Mouse (Mus musculus): ENCODE results near the gene Gm20388. TPM values are rescaled to one million over a fixed set of nuclear protein-coding genes. Genes with fewer than 3 reads are reported as not detected.

Gene Gm20388
- polyA plus RNA-seq, 1 experiment from 2014 or later: 12.4 TPM

- Histone ChIP-seq H3K9ac (ENCODE audit: low read depth, low read length) (no peak overlapping the region), H3K4me3 (ENCODE audit: low read length) (no peak overlapping the region), H3K27me3 (replicated peaks; ENCODE audit: control insufficient read depth, insufficient read depth, low read length) (no peaks in the 10 kb centered on the region; the same call in 1 of the 2 replicates), H3K9me3 (ENCODE audit: control insufficient read depth, low read length) (no peaks in the 10 kb centered on the region), H3K27ac (ENCODE audit: low read depth, low read length) (no peak overlapping the region), H3K4me1 (ENCODE audit: control insufficient read depth, insufficient read depth, low read depth, low read length) (peaks cover 4% of the 10 kb centered on the region; the same call in 1 of the 2 replicates), H3K4me2 (ENCODE audit: low read length) (no peak overlapping the region), H3K36me3 (ENCODE audit: control insufficient read depth, insufficient read depth, low read length) (no peaks in the 10 kb centered on the region)
- WGBS: 76% methylated on average over 6 of the region's 6 CpGs
- no peak for ATAC-seq
These were observed 2850.5 kb downstream of the Gm20388 start for GRCm38 (mm10) chr8:122761109-122761508.

- no peaks in the 10 kb centered on the region for H3K36me3 ChIP-seq (ENCODE audit: control insufficient read depth, insufficient read depth, low read length)
- ATAC-seq: no peak
- no peaks in the 10 kb centered on the region; the same call in 1 of the 2 replicates for H3K27me3 ChIP-seq (replicated peaks; ENCODE audit: control insufficient read depth, insufficient read depth, low read length)
- H3K9me3 ChIP-seq (ENCODE audit: control insufficient read depth, low read length): no peaks in the 10 kb centered on the region
- 44% methylated on average over 12 of the region's 12 CpGs for WGBS
- H3K4me2 ChIP-seq (ENCODE audit: low read length): no peak overlapping the region
- H3K9ac ChIP-seq (ENCODE audit: low read depth, low read length): no peak overlapping the region
- no peak overlapping the region for H3K27ac ChIP-seq (ENCODE audit: low read depth, low read length)
- peaks cover 4% of the 10 kb centered on the region; the same call in 1 of the 2 replicates for H3K4me1 ChIP-seq (ENCODE audit: control insufficient read depth, insufficient read depth, low read depth, low read length)
- no peak overlapping the region for H3K4me3 ChIP-seq (ENCODE audit: low read length)
These were observed 2852.2 kb downstream of the Gm20388 start for GRCm38 (mm10) chr8:122762731-122763266.

GRCm38 (mm10) chr8:122763267-122763738 is 2852.7 kb downstream of the Gm20388 start:
- WGBS: 84% methylated on average over 14 of the region's 14 CpGs

GRCm38 (mm10) chr8:122764790-122765474 is 2854.3 kb downstream of the Gm20388 start:
- H3K9me3 ChIP-seq (ENCODE audit: control insufficient read depth, low read length): no peaks in the 10 kb centered on the region
- H3K36me3 ChIP-seq (ENCODE audit: control insufficient read depth, insufficient read depth, low read length): no peaks in the 10 kb centered on the region
- no peak overlapping the region for H3K9ac ChIP-seq (ENCODE audit: low read depth, low read length)
- H3K4me1 ChIP-seq (ENCODE audit: control insufficient read depth, insufficient read depth, low read depth, low read length): peaks cover 4% of the 10 kb centered on the region; the same call in 1 of the 2 replicates
- no peak for ATAC-seq
- 91% methylated on average over 7 of the region's 7 CpGs for WGBS
- no peaks in the 10 kb centered on the region for H3K27me3 ChIP-seq (replicated peaks; ENCODE audit: control insufficient read depth, insufficient read depth, low read length)
- H3K4me3 ChIP-seq (ENCODE audit: low read length): no peak overlapping the region
- H3K4me2 ChIP-seq (ENCODE audit: low read length): no peak overlapping the region
- H3K27ac ChIP-seq (ENCODE audit: low read depth, low read length): no peak overlapping the region

More at GRCm38 (mm10) chr8:122763267-122763738, 2852.7 kb downstream of the Gm20388 start:
- H3K27me3 ChIP-seq (replicated peaks; ENCODE audit: control insufficient read depth, insufficient read depth, low read length): no peaks in the 10 kb centered on the region
- peaks cover 4% of the 10 kb centered on the region; the same call in 1 of the 2 replicates for H3K4me1 ChIP-seq (ENCODE audit: control insufficient read depth, insufficient read depth, low read depth, low read length)
- H3K36me3 ChIP-seq (ENCODE audit: control insufficient read depth, insufficient read depth, low read length): no peaks in the 10 kb centered on the region
- ATAC-seq: no peak
- H3K9ac ChIP-seq (ENCODE audit: low read depth, low read length): no peak overlapping the region
- no peak overlapping the region for H3K27ac ChIP-seq (ENCODE audit: low read depth, low read length)
- H3K9me3 ChIP-seq (ENCODE audit: control insufficient read depth, low read length): no peaks in the 10 kb centered on the region
- no peak overlapping the region for H3K4me3 ChIP-seq (ENCODE audit: low read length)
- no peak overlapping the region for H3K4me2 ChIP-seq (ENCODE audit: low read length)

GRCm38 (mm10) chr8:122766189-122766588 is 2855.5 kb downstream of the Gm20388 start:
- H3K9ac ChIP-seq (ENCODE audit: low read depth, low read length): no peak overlapping the region
- no peaks in the 10 kb centered on the region for H3K9me3 ChIP-seq (ENCODE audit: control insufficient read depth, low read length)
- no peak overlapping the region for H3K27ac ChIP-seq (ENCODE audit: low read depth, low read length)
- 73% methylated on average over 5 of the region's 5 CpGs for WGBS
- no peaks in the 10 kb centered on the region; the same call in 1 of the 2 replicates for H3K4me1 ChIP-seq (ENCODE audit: control insufficient read depth, insufficient read depth, low read depth, low read length)
- ATAC-seq: no peak
- H3K4me2 ChIP-seq (ENCODE audit: low read length): no peak overlapping the region
- no peak overlapping the region for H3K4me3 ChIP-seq (ENCODE audit: low read length)
- H3K27me3 ChIP-seq (replicated peaks; ENCODE audit: control insufficient read depth, insufficient read depth, low read length): no peaks in the 10 kb centered on the region
- H3K36me3 ChIP-seq (ENCODE audit: control insufficient read depth, insufficient read depth, low read length): no peaks in the 10 kb centered on the region

GRCm38 (mm10) chr8:122766647-122767200 is 2856.1 kb downstream of the Gm20388 start:
- no peak overlapping the region for H3K4me2 ChIP-seq (ENCODE audit: low read length)
- no peaks in the 10 kb centered on the region for H3K27me3 ChIP-seq (replicated peaks; ENCODE audit: control insufficient read depth, insufficient read depth, low read length)
- H3K4me1 ChIP-seq (ENCODE audit: control insufficient read depth, insufficient read depth, low read depth, low read length): no peaks in the 10 kb centered on the region; the same call in 1 of the 2 replicates
- 53% methylated on average over 8 of the region's 8 CpGs for WGBS
- H3K36me3 ChIP-seq (ENCODE audit: control insufficient read depth, insufficient read depth, low read length): no peaks in the 10 kb centered on the region
- H3K9me3 ChIP-seq (ENCODE audit: control insufficient read depth, low read length): no peaks in the 10 kb centered on the region
- no peak overlapping the region for H3K4me3 ChIP-seq (ENCODE audit: low read length)
- H3K9ac ChIP-seq (ENCODE audit: low read depth, low read length): no peak overlapping the region
- ATAC-seq: no peak
- H3K27ac ChIP-seq (ENCODE audit: low read depth, low read length): no peak overlapping the region

GRCm38 (mm10) chr8:122767229-122767628 is 2856.6 kb downstream of the Gm20388 start:
- H3K9me3 ChIP-seq (ENCODE audit: control insufficient read depth, low read length): no peaks in the 10 kb centered on the region
- no peaks in the 10 kb centered on the region for H3K36me3 ChIP-seq (ENCODE audit: control insufficient read depth, insufficient read depth, low read length)
- WGBS: 44% methylated on average over 9 of the region's 9 CpGs
- no peaks in the 10 kb centered on the region for H3K27me3 ChIP-seq (replicated peaks; ENCODE audit: control insufficient read depth, insufficient read depth, low read length)
- no peaks in the 10 kb centered on the region; the same call in 1 of the 2 replicates for H3K4me1 ChIP-seq (ENCODE audit: control insufficient read depth, insufficient read depth, low read depth, low read length)
- no peak overlapping the region for H3K27ac ChIP-seq (ENCODE audit: low read depth, low read length)
- ATAC-seq: no peak
- no peak overlapping the region for H3K9ac ChIP-seq (ENCODE audit: low read depth, low read length)
- no peak overlapping the region for H3K4me2 ChIP-seq (ENCODE audit: low read length)
- H3K4me3 ChIP-seq (ENCODE audit: low read length): no peak overlapping the region

GRCm38 (mm10) chr8:122769251-122770058 is 2858.8 kb downstream of the Gm20388 start:
- H3K27me3 ChIP-seq (replicated peaks; ENCODE audit: control insufficient read depth, insufficient read depth, low read length): no peaks in the 10 kb centered on the region
- H3K36me3 ChIP-seq (ENCODE audit: control insufficient read depth, insufficient read depth, low read length): no peaks in the 10 kb centered on the region
- H3K9ac ChIP-seq (ENCODE audit: low read depth, low read length): no peak overlapping the region
- ATAC-seq: peak; percentile 77
- peak overlapping the region; percentile 13; the same call in 1 of the 2 replicates for H3K4me2 ChIP-seq (ENCODE audit: low read length)
- H3K9me3 ChIP-seq (ENCODE audit: control insufficient read depth, low read length): no peaks in the 10 kb centered on the region
- H3K4me3 ChIP-seq (ENCODE audit: low read length): no peak overlapping the region
- no peak overlapping the region for H3K27ac ChIP-seq (ENCODE audit: low read depth, low read length)
- 43% methylated on average over 24 of the region's 24 CpGs for WGBS
- H3K4me1 ChIP-seq (ENCODE audit: control insufficient read depth, insufficient read depth, low read depth, low read length): no peaks in the 10 kb centered on the region; the same call in 1 of the 2 replicates
